10 mouse cellular contexts compared by ENCODE assay signal in genomic region chr11:118729373-118729772, GRCm38 (mm10).
DNase-seq lines count a peak whose midpoint lies in the region; ATAC-seq and TF ChIP-seq lines count a peak whose summit lies in the region.
"Had no signal": no experiment of that assay in that cellular context is flagged by ENCODE, and none has a peak within 500 bp of the region (broad histone marks: within the 10 kb centered on the region; RNA-seq: fewer than 3 reads in every experiment).

No protein-coding gene starts in this region.

- peak; percentile 23 for DNase-seq in hindbrain, embryonic 10.5 days (ENCODE audit: low spot score)
- peak; percentile 71 for DNase-seq in brain, embryonic 14.5 days (ENCODE audit: low read depth)
- DNase-seq in lung, postnatal 14 days, result peak; percentile 83
- no peak for DNase-seq in yolk sac, embryonic 10.5 days (ENCODE audit: low spot score)
- DNase-seq in adrenal gland, postnatal 4 days (ENCODE audit: low spot score in 2 of 2), result no peak
- DNase-seq in layer of hippocampus, adult 18-20 months (ENCODE audit: low spot score in 2 of 2), result no peak

- H3K9me3 ChIP-seq in hindbrain, embryonic 10.5 days, result 0 out of 2 replicates have a peak, but pooled peaks cover 2% of the 10 kb centered on the region
- H3K9me3 ChIP-seq in hindbrain, embryonic 12.5 days (replicated peaks), result no peaks in the 10 kb centered on the region
- no peaks in the 10 kb centered on the region for H3K9me3 ChIP-seq in heart, embryonic 14.5 days (ENCODE audit: control insufficient read depth, low read length)

- TF ChIP-seq POLR2A in brain, embryonic 14.5 days (IDR thresholded peaks at IDR 0.05; ENCODE audit: borderline replicate concordance, extremely low read depth, insufficient read depth, insufficient read length, poor library complexity, severe bottlenecking), result no peak

- peak overlapping the region; percentile 69; the same call in 1 of the 2 replicates for H3K27ac ChIP-seq in hindbrain, embryonic 10.5 days
- no peak overlapping the region for H3K27ac ChIP-seq in hindbrain, embryonic 12.5 days
- no peak overlapping the region for H3K27ac ChIP-seq in heart, embryonic 14.5 days (replicated peaks in 1 of 2; ENCODE audit: control insufficient read depth in 1 of 2, insufficient read depth in 1 of 2, low read depth in 2 of 2, low read length in 2 of 2)
- H3K27ac ChIP-seq: embryonic facial prominence, embryonic 15.5 days; liver, embryonic 14.5 days had no signal

- no peak overlapping the region for H3K4me2 ChIP-seq in hindbrain, embryonic 12.5 days (replicated peaks)
- H3K4me2 ChIP-seq in heart, embryonic 14.5 days (ENCODE audit: low read length), result no peak overlapping the region
- H3K4me2 ChIP-seq: embryonic facial prominence, embryonic 15.5 days had no signal

- no peak for TF ChIP-seq CTCF in brain, embryonic 14.5 days (IDR thresholded peaks at IDR 0.05; ENCODE audit: borderline replicate concordance, extremely low read depth, insufficient read depth, insufficient read length)

- no peaks in the 10 kb centered on the region for H3K36me3 ChIP-seq in hindbrain, embryonic 10.5 days
- no peaks in the 10 kb centered on the region for H3K36me3 ChIP-seq in hindbrain, embryonic 12.5 days
- no peaks in the 10 kb centered on the region for H3K36me3 ChIP-seq in heart, embryonic 14.5 days (ENCODE audit: control insufficient read depth, insufficient read depth, low read length)
- H3K36me3 ChIP-seq: embryonic facial prominence, embryonic 15.5 days had no signal

- no peaks in the 10 kb centered on the region for H3K27me3 ChIP-seq in hindbrain, embryonic 10.5 days (ENCODE audit: insufficient read depth, poor library complexity, severe bottlenecking)
- H3K27me3 ChIP-seq in hindbrain, embryonic 12.5 days, result no peaks in the 10 kb centered on the region
- 0 out of 2 replicates have a peak, but pooled peaks cover 4% of the 10 kb centered on the region for H3K27me3 ChIP-seq in heart, embryonic 14.5 days (ENCODE audit: control insufficient read depth, insufficient read depth, low read length)
- H3K27me3 ChIP-seq: embryonic facial prominence, embryonic 15.5 days had no signal

- no peak for ATAC-seq in hindbrain, embryonic 12.5 days (ENCODE audit: low FRiP score)
- peak; percentile 41; the same call in 1 of the 2 replicates for ATAC-seq in heart, embryonic 14.5 days (ENCODE audit: insufficient number of reproducible peaks, insufficient read depth, low FRiP score, low read depth)

- whole genome bisulfite sequencing in hindbrain, embryonic 10.5 days, result 41% methylated on average over 8 of the region's 8 CpGs
- 45% methylated on average over 8 of the region's 8 CpGs for WGBS in hindbrain, embryonic 12.5 days
- WGBS in heart, embryonic 14.5 days, result 21% methylated on average over 8 of the region's 8 CpGs

- no peak overlapping the region for H3K9ac ChIP-seq in hindbrain, embryonic 12.5 days
- no peak overlapping the region for H3K9ac ChIP-seq in heart, embryonic 14.5 days (ENCODE audit: low read length)
- H3K9ac ChIP-seq: embryonic facial prominence, embryonic 15.5 days; liver, embryonic 14.5 days had no signal

- H3K4me1 ChIP-seq in hindbrain, embryonic 10.5 days (replicated peaks), result peaks cover 56% of the 10 kb centered on the region
- H3K4me1 ChIP-seq in hindbrain, embryonic 12.5 days, result peaks cover 32% of the 10 kb centered on the region
- H3K4me1 ChIP-seq in heart, embryonic 14.5 days (ENCODE audit: control insufficient read depth in 2 of 2, insufficient read depth in 2 of 2, low read length in 2 of 2), result peaks cover 7 to 8% of the 10 kb centered on the region in 2 experiments; a peak in 2 of 4 replicates
- H3K4me1 ChIP-seq: embryonic facial prominence, embryonic 15.5 days had no signal

- H3K4me3 ChIP-seq in hindbrain, embryonic 10.5 days, result no peak overlapping the region
- H3K4me3 ChIP-seq in hindbrain, embryonic 12.5 days, result no peak overlapping the region
- H3K4me3 ChIP-seq in heart, embryonic 14.5 days (ENCODE audit: control insufficient read depth in 1 of 2, insufficient read depth in 1 of 2, low read depth in 1 of 2, low read length in 2 of 2), result no peak overlapping the region
- H3K4me3 ChIP-seq: embryonic facial prominence, embryonic 15.5 days had no signal

Comparison
In these comparisons a context has a peak if more than half of its experiments do, and no peak if none do; other contexts are left out.
1. DNase-seq: peak in hindbrain, embryonic 10.5 days (single experiment), brain, embryonic 14.5 days (single experiment) and lung, postnatal 14 days (single experiment); none in yolk sac, embryonic 10.5 days (single experiment), adrenal gland, postnatal 4 days (0 of 2) and layer of hippocampus, adult 18-20 months (0 of 2).